Mouse (Mus musculus) C2C12 (cell line): ENCODE data around the gene Gal3st4.

Experiments used
- CEBPB ChIP-seq: IDR thresholded peaks from one replicate; pipeline ENCODE4 v1.6.1; 2011; ENCODE audit warnings: low read depth, mild to moderate bottlenecking, control low read depth, moderate library complexity
- CTCF ChIP-seq: IDR thresholded peaks from one replicate; pipeline ENCODE4 v1.5.1; 2011; ENCODE audit not compliant: control insufficient read depth, insufficient read depth, insufficient read length
- FOSL1 ChIP-seq: IDR thresholded peaks from one replicate; pipeline ENCODE4 v1.8.0; 2011; ENCODE audit warnings: mild to moderate bottlenecking, low read length; ENCODE audit not compliant: poor library complexity, insufficient read depth, severe bottlenecking
- MAX ChIP-seq: IDR thresholded peaks from one replicate; pipeline ENCODE4 v1.6.1; 2011; ENCODE audit warnings: mild to moderate bottlenecking, control low read depth
- MYOD1 ChIP-seq: IDR thresholded peaks from one replicate; pipeline ENCODE4 v1.6.1; 2011; ENCODE audit warnings: low read depth; ENCODE audit not compliant: control insufficient read depth, insufficient read length
- MYOG ChIP-seq: IDR thresholded peaks from one replicate; pipeline ENCODE4 v1.6.1; 2011; ENCODE audit not compliant: control insufficient read depth, insufficient read length; ENCODE audit errors: extremely low read depth
- USF1 ChIP-seq: IDR thresholded peaks from one replicate; pipeline ENCODE4 v1.6.1; 2011; ENCODE audit warnings: low read depth, mild to moderate bottlenecking, control low read depth, moderate library complexity

DNA sequence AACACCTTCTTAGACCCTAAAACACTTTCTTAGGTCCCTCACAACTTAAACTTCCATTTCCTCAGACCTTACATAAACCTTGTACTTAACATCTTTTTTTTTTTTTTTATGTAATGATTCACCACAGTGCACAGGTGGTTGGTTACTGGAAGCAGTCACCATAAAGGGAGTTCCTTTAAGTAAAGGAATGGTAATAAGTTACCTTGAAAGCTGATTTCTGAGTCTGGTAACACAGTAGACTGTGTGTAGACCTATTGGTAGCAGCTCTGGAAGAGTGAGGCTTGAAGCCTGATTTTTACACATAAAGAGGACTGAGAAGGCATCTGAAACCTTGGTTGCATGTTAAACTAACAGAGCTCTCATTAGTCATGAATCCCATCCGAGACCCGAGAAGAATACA lies 52.8 kb downstream of the Gal3st4 start:
- TF ChIP-seq CTCF (no peak), CEBPB (no peak), MAX (no peak), FOSL1 (no peak), MYOD1 (no peak), USF1 (no peak), MYOG (no peak)
